31 mouse cellular contexts compared by ENCODE assay signal in the genomic region with DNA sequence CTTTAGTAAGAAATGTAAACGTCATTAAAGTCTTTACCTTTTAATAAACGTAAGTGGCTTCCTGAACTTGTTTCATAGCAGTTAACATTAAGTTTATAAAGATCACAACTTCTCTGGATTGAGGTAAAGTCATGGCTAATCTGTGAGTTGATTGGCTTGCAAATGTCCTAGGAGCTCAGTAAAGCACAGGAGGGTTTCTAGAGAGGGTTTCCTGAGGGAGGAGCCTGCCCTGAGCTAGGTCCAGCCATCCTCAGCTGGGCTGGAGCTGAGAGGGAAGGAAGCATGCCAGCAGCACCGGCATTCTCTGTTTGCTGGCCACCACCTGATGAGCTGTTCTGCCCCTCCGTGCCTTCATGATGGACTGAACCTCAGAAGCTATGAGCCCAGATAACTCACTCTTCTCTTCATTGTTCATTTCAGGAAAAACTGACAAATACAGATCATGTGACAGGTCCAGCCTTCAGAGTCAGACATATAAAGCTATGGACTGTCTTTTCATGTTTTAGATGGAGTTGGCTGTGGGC. TPM values are rescaled to one million over a fixed set of nuclear protein-coding genes. Genes with fewer than 3 reads are reported as not detected.
DNase-seq lines count a peak whose midpoint lies in the region; ATAC-seq lines count a peak whose summit lies in the region.
"Had no signal": no experiment of that assay in that cellular context is flagged by ENCODE, and none has a peak within 500 bp of the region (broad histone marks: within the 10 kb centered on the region; RNA-seq: fewer than 3 reads in every experiment).

No protein-coding gene starts in this region.

- peak overlapping the region; percentile 66 for H3K4me3 ChIP-seq in megakaryocyte, embryonic 14.5 days (replicated peaks)
- H3K4me3 ChIP-seq: embryonic facial prominence, embryonic 10.5 days; embryonic facial prominence, embryonic 13.5 days; erythroblast, embryonic 14.5 days; forebrain, embryonic 12.5 days; forebrain, embryonic 15.5 days; heart, embryonic 12.5 days; heart, embryonic 15.5 days; hindbrain, embryonic 10.5 days; hindbrain, embryonic 13.5 days; intestine, embryonic 15.5 days had no signal

- H3K4me1 ChIP-seq in megakaryocyte, embryonic 14.5 days = peaks cover 22% of the 10 kb centered on the region

- H3K9me3 ChIP-seq in megakaryocyte, embryonic 14.5 days = peaks cover 14% of the 10 kb centered on the region
- H3K9me3 ChIP-seq: embryonic facial prominence, embryonic 10.5 days; embryonic facial prominence, embryonic 13.5 days; forebrain, embryonic 12.5 days; forebrain, embryonic 15.5 days; heart, embryonic 12.5 days; heart, embryonic 15.5 days; hindbrain, embryonic 10.5 days; hindbrain, embryonic 13.5 days; intestine, embryonic 15.5 days had no signal

- DNase-seq in heart, adult 11 months = peak; percentile 90
- no peak for DNase-seq in heart, adult 9 months (ENCODE audit: low spot score in 2 of 2)
- peak; percentile 76 for DNase-seq in ES-CJ7 (ENCODE audit: low read depth, low spot score)
- DNase-seq in T-cell, adult 2 months (ENCODE audit: low spot score) = peak; percentile 13
- DNase-seq in adrenal gland, postnatal 25 days = no peak
- DNase-seq: adrenal gland, adult 2 months; adrenal gland, postnatal 36 days; B cell, adult 2 months; cerebellum, adult 18-20 months; cerebellum, adult 9-11 months; cerebellum, postnatal 25 days; embryo, embryonic 11 days; gastrocnemius, postnatal 10 days; gastrocnemius, postnatal 36 days; heart, postnatal 10 days; heart, postnatal 36 days; kidney, adult 11 months had no signal

- H3K36me3 ChIP-seq in megakaryocyte, embryonic 14.5 days (replicated peaks; ENCODE audit: low read length) = peaks cover 81% of the 10 kb centered on the region
- H3K36me3 ChIP-seq: forebrain, embryonic 12.5 days; forebrain, embryonic 15.5 days; intestine, embryonic 15.5 days had no signal

- no peaks in the 10 kb centered on the region for H3K27me3 ChIP-seq in megakaryocyte, embryonic 14.5 days (replicated peaks)
- H3K27me3 ChIP-seq: embryonic facial prominence, embryonic 13.5 days; forebrain, embryonic 12.5 days; forebrain, embryonic 15.5 days; heart, embryonic 12.5 days; heart, embryonic 15.5 days; hindbrain, embryonic 13.5 days; intestine, embryonic 15.5 days had no signal

- ATAC-seq in megakaryocyte, adult 5-6 weeks (ENCODE audit: poor library complexity, severe bottlenecking) = no peak
- no peak for ATAC-seq in CD4-positive, CD25-positive, alpha-beta regulatory T cell, adult 4 months
- ATAC-seq: forebrain, embryonic 15.5 days; hindbrain, embryonic 16.5 days; intestine, embryonic 15.5 days had no signal

RNA-seq across cellular contexts. Expression of a gene that starts 49.9 kb away (rescaled TPM):
- polyA plus RNA-seq in megakaryocyte, embryonic 14.5 days (2012; ENCODE audit: insufficient read depth, low replicate concordance) = 0.52 and 2.0 TPM in 2 replicates
- total RNA-seq in megakaryocyte, adult 5-6 weeks (2015) = 80.3 and 81.1 TPM in 2 replicates
- total RNA-seq in megakaryocyte, adult 5-6 weeks (2017) = 63.7 and 63.9 TPM in 2 replicates
- total RNA-seq in adrenal gland, postnatal 25 days (2021) = 121 and 130 TPM in 2 replicates
- 100 to 1,000 TPM; 166 to 170 TPM for polyA plus RNA-seq in CD4-positive, CD25-positive, alpha-beta regulatory T cell, adult 4 months (2017; shearing (Covaris generic))

Comparison
In these comparisons a context has a peak if more than half of its experiments do, and no peak if none do; other contexts are left out.
1. DNase-seq: peak in heart, adult 11 months (single experiment), ES-CJ7 (single experiment) and T-cell, adult 2 months (single experiment); none in heart, adult 9 months (0 of 2) and adrenal gland, postnatal 25 days (single experiment).